Comparison of ENCODE assay signal across 9 mouse cellular contexts in the genomic region with DNA sequence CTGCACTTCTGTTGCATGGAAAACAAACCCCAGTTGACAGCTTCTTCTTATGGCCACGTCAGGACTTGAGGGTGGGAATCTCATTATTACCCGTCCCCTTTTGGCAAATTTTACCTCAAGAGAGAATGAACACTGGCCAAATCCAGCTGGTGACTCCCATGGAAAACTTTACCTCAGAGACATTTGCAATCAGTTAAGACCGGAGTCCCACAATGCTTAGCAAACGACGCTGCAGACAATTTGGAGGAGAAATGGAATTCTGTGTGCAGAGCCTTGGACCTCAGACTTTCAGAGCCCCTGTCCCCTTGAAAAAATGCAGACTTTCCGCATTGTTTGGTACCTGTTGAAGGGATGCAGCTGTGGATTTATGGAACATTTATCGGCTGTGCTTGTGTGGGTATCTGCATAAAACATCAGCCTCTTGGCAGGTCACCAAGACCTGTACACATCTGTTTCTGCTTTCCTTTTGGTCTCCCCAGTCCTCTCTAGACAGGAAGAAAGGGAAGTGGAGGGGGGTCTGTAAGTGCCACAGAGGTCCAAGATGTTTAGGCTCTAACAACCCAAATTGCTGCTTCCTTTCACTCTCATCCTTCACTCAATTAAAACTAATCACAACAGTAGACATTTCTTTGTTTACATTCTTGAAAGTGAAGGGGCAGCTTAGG. TPM values are rescaled to one million over a fixed set of nuclear protein-coding genes. Genes with fewer than 3 reads are reported as not detected.
A peak's percentile ranks its signal among the peaks of the same experiment; 100 is the strongest.
DNase-seq lines count a peak whose midpoint lies in the region; ATAC-seq and TF ChIP-seq lines count a peak whose summit lies in the region.
"Had no signal": no experiment of that assay in that cellular context is flagged by ENCODE, and none has a peak within 500 bp of the region (broad histone marks: within the 10 kb centered on the region; RNA-seq: fewer than 3 reads in every experiment).

No protein-coding gene starts in this region.

- ATAC-seq in lung, embryonic 16.5 days (ENCODE audit: low read depth) = 0 out of 2 replicates have a peak, but pooled peaks have one; percentile 3
- peak; percentile 35; the same call in 1 of the 2 replicates for ATAC-seq in stomach, embryonic 15.5 days (ENCODE audit: insufficient read depth, low FRiP score, low read depth)

- H3K9me3 ChIP-seq in lung, embryonic 16.5 days (ENCODE audit: control insufficient read depth, low read length) = no peaks in the 10 kb centered on the region
- no peaks in the 10 kb centered on the region for H3K9me3 ChIP-seq in stomach, embryonic 15.5 days

- intact Hi-C loops in heart, postnatal 25 days (cut with DNase I) = no loop called here

- H3K4me2 ChIP-seq in lung, embryonic 16.5 days (ENCODE audit: low read depth, low read length) = no peak overlapping the region
- peak overlapping the region; percentile 12; the same call in 1 of the 2 replicates for H3K4me2 ChIP-seq in stomach, embryonic 15.5 days

- H3K4me1 ChIP-seq in lung, embryonic 16.5 days (replicated peaks; ENCODE audit: control insufficient read depth, insufficient read depth, low read length) = peaks cover 8% of the 10 kb centered on the region; the same call in 1 of the 2 replicates
- H3K4me1 ChIP-seq in embryonic fibroblast, embryonic 13.5 days (ENCODE audit: control insufficient read depth, insufficient read depth, low read length) = peaks cover 14% of the 10 kb centered on the region
- H3K4me1 ChIP-seq in stomach, embryonic 15.5 days = peaks cover 8% of the 10 kb centered on the region; the same call in 1 of the 2 replicates

- H3K4me3 ChIP-seq in lung, embryonic 16.5 days (ENCODE audit: low read length) = no peak overlapping the region
- no peak overlapping the region for H3K4me3 ChIP-seq in embryonic fibroblast, embryonic 13.5 days (ENCODE audit: insufficient read depth, low read length)
- H3K4me3 ChIP-seq in stomach, embryonic 15.5 days (replicated peaks) = no peak overlapping the region

- peak overlapping the region; percentile 51 for H3K27ac ChIP-seq in lung, embryonic 16.5 days (ENCODE audit: low read length)
- H3K27ac ChIP-seq in embryonic fibroblast, embryonic 13.5 days (ENCODE audit: insufficient read depth, low read length) = peak overlapping the region; percentile 98
- H3K27ac ChIP-seq in stomach, embryonic 15.5 days = peak overlapping the region; percentile 77
- H3K27ac ChIP-seq: macrophage had no signal

- 21% methylated on average over 7 of the region's 7 CpGs for WGBS in lung, embryonic 16.5 days
- 21% methylated on average over 7 of the region's 7 CpGs for WGBS in stomach, embryonic 15.5 days

- no peak for TF ChIP-seq CTCF in embryonic fibroblast, embryonic 13.5 days (IDR thresholded peaks at IDR 0.05; ENCODE audit: borderline replicate concordance, insufficient read depth, low read length)

- H3K9ac ChIP-seq in lung, embryonic 16.5 days (ENCODE audit: low read length) = no peak overlapping the region
- H3K9ac ChIP-seq in stomach, embryonic 15.5 days = no peak overlapping the region

- DNase-seq in lung, adult 18-20 months = no peak
- DNase-seq in heart, postnatal 25 days (ENCODE audit: low spot score) = peak; percentile 31
- DNase-seq in thymus, postnatal 4 days = no peak
- DNase-seq in cerebellum, adult 11 months = no peak
- DNase-seq in right cerebral cortex, adult 18-20 months = no peak

- no peaks in the 10 kb centered on the region for H3K36me3 ChIP-seq in lung, embryonic 16.5 days (ENCODE audit: control insufficient read depth, insufficient read depth, low read length)
- no peaks in the 10 kb centered on the region for H3K36me3 ChIP-seq in stomach, embryonic 15.5 days

- peak; percentile 7; the same call in 1 of the 2 replicates for TF ChIP-seq POLR2A in embryonic fibroblast, embryonic 13.5 days (IDR thresholded peaks at IDR 0.05; ENCODE audit: low read depth, low read length)

- H3K27me3 ChIP-seq in lung, embryonic 16.5 days (ENCODE audit: control insufficient read depth, insufficient read depth, low read depth, low read length) = no peaks in the 10 kb centered on the region
- H3K27me3 ChIP-seq in stomach, embryonic 15.5 days (replicated peaks) = no peaks in the 10 kb centered on the region

RNA-seq across cellular contexts. Expression of gene Col1a2, which starts 20.5 kb away (rescaled TPM):
- 771 and 862 TPM in 2 replicates for polyA plus RNA-seq in lung, embryonic 16.5 days (2015; fragmentation: Nextera tagmentation; extraction: Ambion mirVana)
- polyA plus RNA-seq in embryonic fibroblast, embryonic 13.5 days (2011; ENCODE audit: insufficient read length, low read depth, missing spikeins) = 3,465 and 4,838 TPM in 2 replicates
- total RNA-seq in heart, postnatal 25 days (2021) = 100 to 1,000 TPM; 176 to 187 TPM
- 740 and 755 TPM in 2 replicates for polyA plus RNA-seq in stomach, embryonic 15.5 days (2015; fragmentation: Nextera tagmentation; extraction: Ambion mirVana)
